10 mouse cellular contexts compared by ENCODE assay signal in the genomic region with DNA sequence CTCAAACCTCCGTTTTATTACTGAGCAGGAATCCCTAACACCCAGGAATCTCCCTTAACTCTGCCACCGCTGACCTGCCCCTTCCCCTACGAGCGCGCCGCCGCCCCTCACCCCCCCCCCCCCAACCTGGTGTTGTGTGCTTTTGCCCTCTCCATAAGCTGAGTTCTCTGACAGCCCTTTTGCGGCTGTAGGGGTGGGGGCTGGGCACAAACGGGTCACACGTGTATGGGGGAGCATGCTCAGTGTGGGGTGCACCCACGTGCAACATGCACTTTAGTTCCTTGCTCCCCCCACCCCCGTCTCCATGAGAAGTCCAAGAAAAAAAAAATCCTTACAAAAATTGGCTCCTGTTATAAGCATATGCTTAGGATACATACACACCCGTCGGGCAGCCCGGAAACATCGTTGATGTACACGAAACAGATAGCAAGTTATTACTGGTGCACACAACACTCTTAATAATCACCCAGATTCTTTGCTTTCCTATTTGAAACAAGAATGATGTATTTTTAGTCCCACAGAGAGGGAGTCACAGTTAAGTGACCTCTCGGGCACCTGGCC. TPM values are rescaled to one million over a fixed set of nuclear protein-coding genes. Genes with fewer than 3 reads are reported as not detected.
DNase-seq lines count a peak whose midpoint lies in the region; ATAC-seq and TF ChIP-seq lines count a peak whose summit lies in the region.
"Had no signal": no experiment of that assay in that cellular context is flagged by ENCODE, and none has a peak within 500 bp of the region (broad histone marks: within the 10 kb centered on the region; RNA-seq: fewer than 3 reads in every experiment).

No protein-coding gene starts in this region.

- DNase-seq in cerebellum, adult 11 months, result peak; percentile 57
- no peak for DNase-seq in cerebellum, postnatal 36 days
- no peak for DNase-seq in lung, postnatal 0 days (ENCODE audit: low spot score)
- DNase-seq in lung, postnatal 14 days, result no peak
- DNase-seq in right cerebral cortex, postnatal 25 days, result peak; percentile 49
- no peak for DNase-seq in testis, postnatal 10 days (ENCODE audit: low spot score)

- H3K9ac ChIP-seq in lung, postnatal 0 days (replicated peaks; ENCODE audit: low read depth), result peak overlapping the region; percentile 74; the same call in 1 of the 2 replicates
- peak overlapping the region; percentile 93 for H3K9ac ChIP-seq in heart, embryonic 15.5 days
- H3K9ac ChIP-seq in limb, embryonic 15.5 days, result peak overlapping the region; percentile 89

- H3K9me3 ChIP-seq in lung, postnatal 0 days (ENCODE audit: low read length), result no peaks in the 10 kb centered on the region
- H3K9me3 ChIP-seq in heart, embryonic 15.5 days (replicated peaks), result no peaks in the 10 kb centered on the region
- no peaks in the 10 kb centered on the region for H3K9me3 ChIP-seq in limb, embryonic 15.5 days

- H3K4me3 ChIP-seq in lung, postnatal 0 days (ENCODE audit: low read depth, low read length), result peak overlapping the region; percentile 51
- peak overlapping the region; percentile 91 for H3K4me3 ChIP-seq in heart, embryonic 15.5 days
- H3K4me3 ChIP-seq in limb, embryonic 15.5 days, result peak overlapping the region; percentile 92

- no peak for TF ChIP-seq EP300 in lung, postnatal 0 days (IDR thresholded peaks at IDR 0.05)

- peak overlapping the region; percentile 91 for H3K27ac ChIP-seq in lung, postnatal 0 days (ENCODE audit: low read length)
- H3K27ac ChIP-seq in heart, embryonic 15.5 days, result peak overlapping the region; percentile 95
- peak overlapping the region; percentile 93 for H3K27ac ChIP-seq in limb, embryonic 15.5 days

- 1% methylated on average over 15 of the region's 18 CpGs for WGBS in lung, postnatal 0 days
- under 1% methylated on average over 13 of the region's 18 CpGs for WGBS in heart, embryonic 15.5 days
- WGBS in limb, embryonic 15.5 days, result under 1% methylated on average over 14 of the region's 18 CpGs

- no peak for ATAC-seq in lung, postnatal 0 days
- no peak for ATAC-seq in heart, embryonic 15.5 days (replicated peaks; ENCODE audit: insufficient number of reproducible peaks, insufficient read depth, low FRiP score, low read depth)
- ATAC-seq in limb, embryonic 15.5 days (ENCODE audit: insufficient number of reproducible peaks, low FRiP score, low TSS enrichment, low read depth), result no peak

- peak overlapping the region; percentile 85 for H3K4me2 ChIP-seq in lung, postnatal 0 days (replicated peaks; ENCODE audit: low read depth, low read length)
- peak overlapping the region; percentile 93 for H3K4me2 ChIP-seq in heart, embryonic 15.5 days
- peak overlapping the region; percentile 91 for H3K4me2 ChIP-seq in limb, embryonic 15.5 days

- no peaks in the 10 kb centered on the region for H3K27me3 ChIP-seq in lung, postnatal 0 days (replicated peaks; ENCODE audit: insufficient read depth, low read length)
- no peaks in the 10 kb centered on the region for H3K27me3 ChIP-seq in heart, embryonic 15.5 days
- H3K27me3 ChIP-seq in limb, embryonic 15.5 days, result no peaks in the 10 kb centered on the region
- H3K27me3 ChIP-seq: Patski had no signal

- TF ChIP-seq CTCF in lung, postnatal 0 days (IDR thresholded peaks at IDR 0.05), result no peak

- H3K36me3 ChIP-seq in lung, postnatal 0 days (ENCODE audit: insufficient read depth, low read length), result no peaks in the 10 kb centered on the region
- no peaks in the 10 kb centered on the region for H3K36me3 ChIP-seq in heart, embryonic 15.5 days
- H3K36me3 ChIP-seq in limb, embryonic 15.5 days, result no peaks in the 10 kb centered on the region

- H3K4me1 ChIP-seq in lung, postnatal 0 days (ENCODE audit: insufficient read depth, low read depth, low read length), result peaks cover 42% of the 10 kb centered on the region
- H3K4me1 ChIP-seq in heart, embryonic 15.5 days (replicated peaks), result peaks cover 76% of the 10 kb centered on the region
- H3K4me1 ChIP-seq in limb, embryonic 15.5 days, result peaks cover 85% of the 10 kb centered on the region

RNA-seq across cellular contexts. Expression of a gene that starts 1.0 kb away (rescaled TPM):
- polyA plus RNA-seq in lung, postnatal 0 days (2015; fragmentation: Nextera tagmentation; extraction: Ambion mirVana), result 12.3 and 12.6 TPM in 2 replicates
- polyA plus RNA-seq in heart, embryonic 15.5 days (2015; fragmentation: Nextera tagmentation; extraction: Ambion mirVana), result 6.8 and 10.0 TPM in 2 replicates
- polyA plus RNA-seq in limb, embryonic 15.5 days (2015; fragmentation: Nextera tagmentation; extraction: Ambion mirVana), result 9.1 and 10.8 TPM in 2 replicates

RNA-seq across cellular contexts. Expression of a gene that starts 2.9 kb away (rescaled TPM):
- 1.9 and 2.2 TPM in 2 replicates for polyA plus RNA-seq in lung, postnatal 0 days (2015; fragmentation: Nextera tagmentation; extraction: Ambion mirVana)
- polyA plus RNA-seq in heart, embryonic 15.5 days (2015; fragmentation: Nextera tagmentation; extraction: Ambion mirVana), result 3.2 and 4.9 TPM in 2 replicates
- polyA plus RNA-seq in limb, embryonic 15.5 days (2015; fragmentation: Nextera tagmentation; extraction: Ambion mirVana), result 5.0 and 7.2 TPM in 2 replicates

RNA-seq across cellular contexts. Expression of a gene that starts 22.5 kb away (rescaled TPM):
- 4.1 and 4.3 TPM in 2 replicates for polyA plus RNA-seq in lung, postnatal 0 days (2015; fragmentation: Nextera tagmentation; extraction: Ambion mirVana)
- polyA plus RNA-seq in heart, embryonic 15.5 days (2015; fragmentation: Nextera tagmentation; extraction: Ambion mirVana), result 2.2 and 4.5 TPM in 2 replicates
- polyA plus RNA-seq in limb, embryonic 15.5 days (2015; fragmentation: Nextera tagmentation; extraction: Ambion mirVana), result 2.7 and 3.0 TPM in 2 replicates

RNA-seq across cellular contexts. Expression of a gene that starts 23.4 kb away (rescaled TPM):
- polyA plus RNA-seq in lung, postnatal 0 days (2015; fragmentation: Nextera tagmentation; extraction: Ambion mirVana), result 27.4 and 32.9 TPM in 2 replicates
- 26.3 and 32.2 TPM in 2 replicates for polyA plus RNA-seq in heart, embryonic 15.5 days (2015; fragmentation: Nextera tagmentation; extraction: Ambion mirVana)
- polyA plus RNA-seq in limb, embryonic 15.5 days (2015; fragmentation: Nextera tagmentation; extraction: Ambion mirVana), result 62.5 and 69.8 TPM in 2 replicates

RNA-seq across cellular contexts. Expression of a gene that starts 26.6 kb away (rescaled TPM):
- 0.07 and 0.13 TPM in 2 replicates for polyA plus RNA-seq in lung, postnatal 0 days (2015; fragmentation: Nextera tagmentation; extraction: Ambion mirVana)
- polyA plus RNA-seq in heart, embryonic 15.5 days (2015; fragmentation: Nextera tagmentation; extraction: Ambion mirVana), result 0.13 TPM in 1 of 2 replicates, not detected in the other
- 0.12 TPM in 1 of 2 replicates, not detected in the other for polyA plus RNA-seq in limb, embryonic 15.5 days (2015; fragmentation: Nextera tagmentation; extraction: Ambion mirVana)
- polyA plus RNA-seq: large intestine, adult 2 months; Patski had no signal

Comparison
In these comparisons a context has a peak if more than half of its experiments do, and no peak if none do; other contexts are left out.
1. DNase-seq: peak in cerebellum, adult 11 months (single experiment) and right cerebral cortex, postnatal 25 days (single experiment); none in cerebellum, postnatal 36 days (0 of 2), lung, postnatal 0 days (single experiment), lung, postnatal 14 days (single experiment) and testis, postnatal 10 days (single experiment).
2. Peak in every context shown above with its lines, with median percentiles within 50 percentile points of each other: H3K27ac ChIP-seq, H3K4me2 ChIP-seq, H3K4me3 ChIP-seq and H3K9ac ChIP-seq.